Mouse (Mus musculus): ENCODE results near the gene Gm7978.
"Not testable (repeated sequence)": the region's sequence is repeated elsewhere in the genome, so short reads cannot be mapped to it uniquely, and the experiment has no call there.

Gm7978 gene

GRCm38 (mm10) chr5:95736073-95736472 is at the start of gene Gm7978:
Gene Gm7978, minus strand, starts transcription at chr5:95736173.
- not testable (repeated sequence) for DNase-seq (ENCODE audit: low read depth, low spot score)

- DNase-seq (ENCODE audit: low read depth, low spot score), result not testable (repeated sequence)
These were observed 39.7 kb upstream of the Gm7978 start, which contains the start of gene E330014E10Rik for GRCm38 (mm10) chr5:95775690-95776089. Gene E330014E10Rik, plus strand, starts transcription at chr5:95775990.

- not testable (repeated sequence) for DNase-seq (ENCODE audit: low read depth, low spot score)
These were observed 5.7 kb upstream of the Gm7978 start, which contains the start of gene Gm7982 for GRCm38 (mm10) chr5:95741714-95742113. Gene Gm7982, plus strand, starts transcription at chr5:95742014.

All from ES-CJ7 (cell line).